Mouse (Mus musculus): ENCODE results near the gene Lmbr1l. TPM values are rescaled to one million over a fixed set of nuclear protein-coding genes. Genes with fewer than 3 reads are reported as not detected.
"Not testable (repeated sequence)": the region's sequence is repeated elsewhere in the genome, so short reads cannot be mapped to it uniquely, and the experiment has no call there.

Gene Lmbr1l
- polyA plus RNA-seq, 1 experiment from 2014 or later, result 13.5 TPM

GRCm38 (mm10) chr15:98933004-98933671, 15.1 kb upstream of the Lmbr1l start:
- ATAC-seq (ENCODE audit: extremely low read depth, insufficient number of reproducible peaks, low FRiP score, low TSS enrichment); H3K9me3 ChIP-seq; H3K27me3 ChIP-seq (replicated peaks): not testable (repeated sequence)
- peaks cover 22% of the 10 kb centered on the region for H3K36me3 ChIP-seq
- peaks cover 36% of the 10 kb centered on the region for H3K4me1 ChIP-seq
- H3K9ac ChIP-seq, result peak overlapping the region; percentile 99
- H3K4me3 ChIP-seq, result peak overlapping the region; percentile 87
- H3K27ac ChIP-seq (replicated peaks), result peak overlapping the region; percentile 100
- H3K4me2 ChIP-seq, result peak overlapping the region; percentile 83
- 7% methylated on average over 8 of the region's 9 CpGs for WGBS

DNA sequence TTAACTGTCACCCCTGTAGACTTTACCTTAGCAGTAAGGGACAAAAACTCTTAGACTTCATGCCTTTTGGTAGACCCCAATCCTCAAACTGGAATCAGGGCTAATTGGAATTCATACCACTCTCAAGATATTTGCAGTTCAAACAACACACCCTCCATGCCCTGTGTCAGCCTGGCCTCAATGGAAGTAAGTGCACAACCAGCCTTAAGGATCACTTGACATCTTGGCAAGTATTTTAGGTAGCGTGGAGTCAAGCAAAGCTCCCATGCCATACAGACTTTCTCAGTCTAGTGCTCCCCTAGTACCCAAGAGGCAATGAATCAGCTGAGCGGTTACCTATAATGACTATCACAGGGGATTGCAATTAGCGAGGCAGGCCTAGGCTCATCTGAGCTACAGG, 13.0 kb upstream of the Lmbr1l start:
- H3K4me3 ChIP-seq, result no peak overlapping the region
- no peaks in the 10 kb centered on the region for H3K27me3 ChIP-seq (replicated peaks)
- H3K36me3 ChIP-seq, result peaks cover 22% of the 10 kb centered on the region
- H3K9me3 ChIP-seq, result no peaks in the 10 kb centered on the region
- H3K4me1 ChIP-seq, result peaks cover 37% of the 10 kb centered on the region
- peak overlapping the region; percentile 4; the same call in 1 of the 2 replicates for H3K27ac ChIP-seq (replicated peaks)
- H3K4me2 ChIP-seq, result peak overlapping the region; percentile 11; the same call in 1 of the 2 replicates
- H3K9ac ChIP-seq, result peak overlapping the region; percentile 61
- 80% methylated on average over 3 of the region's 3 CpGs for WGBS
- no peak for ATAC-seq (ENCODE audit: extremely low read depth, insufficient number of reproducible peaks, low FRiP score, low TSS enrichment)

DNA sequence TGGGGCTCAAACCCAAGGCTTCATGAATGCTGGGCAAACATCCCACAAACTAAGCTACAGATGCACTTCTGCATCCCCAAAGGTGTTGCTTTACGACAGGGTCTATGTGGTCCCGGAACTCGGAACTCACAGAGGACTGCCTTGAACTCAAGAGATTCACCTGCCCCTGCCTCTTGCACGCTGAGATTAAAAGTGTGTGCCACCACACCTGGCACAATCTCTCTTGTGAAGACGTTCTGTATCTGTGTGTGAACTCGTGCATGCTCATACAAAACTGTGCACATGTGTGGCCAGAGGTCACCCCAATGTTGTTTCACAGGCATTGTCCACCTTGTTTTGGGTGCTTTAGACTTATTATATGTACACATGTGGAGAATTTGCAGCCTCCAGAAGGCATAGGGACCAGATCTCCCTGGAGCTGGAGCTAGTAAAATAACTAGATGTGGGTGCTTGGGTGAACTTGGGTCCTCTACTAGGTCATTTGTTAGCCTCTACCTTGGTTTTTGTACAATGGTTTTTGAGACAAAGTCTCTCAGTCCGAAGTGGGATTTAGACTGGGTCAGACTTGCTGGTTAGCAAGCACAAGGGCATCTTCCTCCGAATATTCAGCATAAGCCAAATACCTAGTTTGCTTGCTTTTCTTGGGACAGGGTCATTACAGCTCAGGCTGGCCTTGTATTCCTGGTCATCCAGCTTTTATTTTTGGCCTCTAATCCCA, 12.1 kb upstream of the Lmbr1l start:
- WGBS, result 37% methylated on average over 8 of the region's 8 CpGs
- no peaks in the 10 kb centered on the region for H3K27me3 ChIP-seq (replicated peaks)
- no peak overlapping the region for H3K4me2 ChIP-seq
- peaks cover 22% of the 10 kb centered on the region for H3K36me3 ChIP-seq
- H3K4me1 ChIP-seq, result peaks cover 29% of the 10 kb centered on the region
- no peak overlapping the region for H3K4me3 ChIP-seq
- no peaks in the 10 kb centered on the region for H3K9me3 ChIP-seq
- ATAC-seq (ENCODE audit: extremely low read depth, insufficient number of reproducible peaks, low FRiP score, low TSS enrichment), result no peak
- no peak overlapping the region; the same call in 1 of the 2 replicates for H3K9ac ChIP-seq
- peak overlapping the region; percentile 4; the same call in 1 of the 2 replicates for H3K27ac ChIP-seq (replicated peaks)

DNA sequence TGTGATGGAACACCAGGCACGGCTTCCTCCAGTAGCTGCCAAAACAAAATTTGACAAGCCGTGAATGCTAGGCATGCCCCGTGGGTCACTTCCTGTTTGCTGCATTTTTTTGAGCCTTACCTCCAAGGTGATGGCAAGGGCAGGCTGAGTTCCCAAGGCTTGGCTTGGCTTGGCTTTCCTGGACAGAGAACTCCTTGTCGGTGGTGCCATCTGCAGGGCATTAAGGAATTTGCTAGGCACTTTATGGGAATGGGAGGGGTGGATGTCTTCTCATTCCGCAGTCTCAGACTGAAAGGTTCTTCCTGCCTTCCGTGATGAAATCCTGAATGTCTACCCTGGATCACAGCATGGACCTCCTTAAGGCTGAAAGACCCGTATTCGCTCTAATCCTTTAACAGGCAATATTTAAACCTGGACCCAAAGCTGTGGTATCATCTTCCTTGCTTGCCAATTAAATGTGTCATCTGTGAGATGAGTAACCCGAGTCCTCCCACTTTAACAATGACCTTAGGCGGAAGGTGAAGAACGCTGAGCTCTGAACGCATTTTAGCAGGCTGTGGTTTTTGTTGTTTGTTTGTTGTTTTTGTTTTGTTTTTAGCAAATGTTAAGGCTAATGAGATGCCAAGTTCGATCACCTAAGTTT, 10.7 kb upstream of the Lmbr1l start:
- Histone ChIP-seq H3K27me3 (replicated peaks) (no peaks in the 10 kb centered on the region), H3K4me1 (peaks cover 26% of the 10 kb centered on the region), H3K9ac (0 out of 2 replicates have a peak overlapping the region, but pooled peaks have one; percentile 54), H3K36me3 (peaks cover 22% of the 10 kb centered on the region), H3K27ac (replicated peaks) (peak overlapping the region; percentile 50; the same call in 1 of the 2 replicates), H3K4me3 (no peak overlapping the region), H3K9me3 (no peaks in the 10 kb centered on the region), H3K4me2 (peak overlapping the region; percentile 38)
- no peak for ATAC-seq (ENCODE audit: extremely low read depth, insufficient number of reproducible peaks, low FRiP score, low TSS enrichment)
- WGBS, result 13% methylated on average over 13 of the region's 13 CpGs

GRCm38 (mm10) chr15:98927566-98927965, 9.5 kb upstream of the Lmbr1l start:
- no peaks in the 10 kb centered on the region for H3K9me3 ChIP-seq
- WGBS, result 77% methylated on average over 5 of the region's 5 CpGs
- H3K27me3 ChIP-seq (replicated peaks), result no peaks in the 10 kb centered on the region
- H3K4me2 ChIP-seq, result no peak overlapping the region
- no peak overlapping the region for H3K27ac ChIP-seq (replicated peaks)
- peak overlapping the region; percentile 33; the same call in 1 of the 2 replicates for H3K9ac ChIP-seq
- H3K4me1 ChIP-seq, result peaks cover 21% of the 10 kb centered on the region
- no peak for ATAC-seq (ENCODE audit: extremely low read depth, insufficient number of reproducible peaks, low FRiP score, low TSS enrichment)
- H3K4me3 ChIP-seq, result no peak overlapping the region
- H3K36me3 ChIP-seq, result peaks cover 16% of the 10 kb centered on the region

DNA sequence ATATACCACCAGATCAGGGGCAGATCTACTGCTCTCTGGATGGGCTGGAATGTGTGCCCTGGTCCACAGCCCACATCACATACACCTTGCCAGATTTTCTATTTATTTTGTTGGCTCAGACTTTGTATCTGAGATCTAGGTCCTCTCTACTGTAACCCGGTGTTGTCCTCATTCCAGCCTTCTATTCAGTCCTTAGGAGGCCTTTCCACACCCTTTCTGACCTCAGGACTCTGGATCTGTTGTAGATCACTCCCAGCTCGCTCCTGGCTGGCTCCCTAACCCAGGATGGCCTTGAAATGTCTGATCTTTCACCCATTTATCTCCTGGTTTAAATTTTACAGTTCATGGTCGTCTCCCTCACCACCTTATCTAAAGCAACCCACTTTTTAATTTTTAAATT, 6.7 kb upstream of the Lmbr1l start:
- ATAC-seq (ENCODE audit: extremely low read depth, insufficient number of reproducible peaks, low FRiP score, low TSS enrichment), result no peak
- Histone ChIP-seq H3K4me1 (peaks cover 12% of the 10 kb centered on the region; the same call in 1 of the 2 replicates), H3K9ac (no peak overlapping the region), H3K36me3 (peaks cover 4% of the 10 kb centered on the region; the same call in 1 of the 2 replicates), H3K4me2 (no peak overlapping the region), H3K4me3 (no peak overlapping the region), H3K27ac (replicated peaks) (no peak overlapping the region), H3K27me3 (replicated peaks) (no peaks in the 10 kb centered on the region), H3K9me3 (no peaks in the 10 kb centered on the region)
- 57% methylated on average over 3 of the region's 3 CpGs for WGBS

- H3K27me3 ChIP-seq (replicated peaks), result no peaks in the 10 kb centered on the region
- H3K36me3 ChIP-seq, result peaks cover 4% of the 10 kb centered on the region; the same call in 1 of the 2 replicates
- 72% methylated on average over 2 of the region's 2 CpGs for whole genome bisulfite sequencing
- H3K4me2 ChIP-seq, result no peak overlapping the region
- H3K4me3 ChIP-seq, result no peak overlapping the region
- H3K27ac ChIP-seq (replicated peaks), result no peak overlapping the region
- no peak for ATAC-seq (ENCODE audit: extremely low read depth, insufficient number of reproducible peaks, low FRiP score, low TSS enrichment)
- no peak overlapping the region for H3K9ac ChIP-seq
- H3K9me3 ChIP-seq, result no peaks in the 10 kb centered on the region
- H3K4me1 ChIP-seq, result peaks cover 6% of the 10 kb centered on the region; the same call in 1 of the 2 replicates
Observed at GRCm38 (mm10) chr15:98923031-98923537, 5.1 kb upstream of the Lmbr1l start.

DNA sequence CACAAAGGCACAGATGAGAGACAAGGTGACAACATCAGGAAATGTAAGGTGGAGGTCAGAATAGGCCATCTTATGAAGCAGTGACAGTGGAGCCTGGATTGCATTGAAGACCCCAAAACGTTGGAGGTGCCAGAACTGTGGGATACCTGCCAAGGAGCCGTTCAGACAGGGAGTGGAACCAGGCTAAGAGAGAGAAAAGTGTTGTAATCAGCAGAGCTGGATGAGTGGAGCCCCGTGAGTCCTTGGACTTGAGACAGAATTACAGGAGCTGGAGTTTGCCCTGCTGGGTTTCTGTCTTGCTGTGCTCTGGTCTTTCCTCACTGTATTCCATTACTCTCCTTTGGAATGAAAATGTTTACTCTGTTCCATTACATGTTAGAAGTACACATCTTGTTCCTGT, 4.5 kb upstream of the Lmbr1l start:
- no peak for ATAC-seq (ENCODE audit: extremely low read depth, insufficient number of reproducible peaks, low FRiP score, low TSS enrichment)
- H3K27ac ChIP-seq (replicated peaks), result no peak overlapping the region
- no peak overlapping the region for H3K4me3 ChIP-seq
- peaks cover 5% of the 10 kb centered on the region; the same call in 1 of the 2 replicates for H3K4me1 ChIP-seq
- no peaks in the 10 kb centered on the region for H3K27me3 ChIP-seq (replicated peaks)
- H3K4me2 ChIP-seq, result no peak overlapping the region
- WGBS, result 34% methylated on average over 3 of the region's 3 CpGs
- peaks cover 4% of the 10 kb centered on the region; the same call in 1 of the 2 replicates for H3K36me3 ChIP-seq
- H3K9ac ChIP-seq, result 0 out of 2 replicates have a peak overlapping the region, but pooled peaks have one; percentile 19
- no peaks in the 10 kb centered on the region for H3K9me3 ChIP-seq

DNA sequence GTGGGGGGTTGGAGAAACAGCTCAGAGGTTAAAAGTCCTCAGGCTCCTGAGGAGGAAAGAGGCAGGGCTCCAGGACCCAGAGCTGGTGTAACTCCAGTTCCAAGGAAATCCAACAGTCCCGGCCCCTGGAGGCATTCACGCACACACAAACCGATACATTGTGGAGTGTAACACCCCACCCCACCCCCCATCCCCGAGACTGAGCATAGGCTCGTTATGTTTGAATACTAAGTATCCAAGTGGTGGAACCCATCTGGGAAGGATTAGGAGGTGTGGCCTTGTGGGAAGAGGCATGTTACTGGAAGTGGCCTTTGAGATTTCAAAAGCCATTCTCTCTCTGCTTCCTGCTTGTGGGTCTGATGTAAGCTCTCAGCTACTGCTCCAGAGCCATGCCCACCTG, 3.5 kb upstream of the Lmbr1l start:
- Histone ChIP-seq H3K27me3 (replicated peaks) (no peaks in the 10 kb centered on the region), H3K27ac (replicated peaks) (no peak overlapping the region), H3K4me3 (no peak overlapping the region), H3K36me3 (peaks cover 4% of the 10 kb centered on the region; the same call in 1 of the 2 replicates), H3K9ac (no peak overlapping the region), H3K9me3 (no peaks in the 10 kb centered on the region), H3K4me2 (no peak overlapping the region), H3K4me1 (peaks cover 10% of the 10 kb centered on the region)
- WGBS, result 86% methylated on average over 5 of the region's 5 CpGs
- ATAC-seq (ENCODE audit: extremely low read depth, insufficient number of reproducible peaks, low FRiP score, low TSS enrichment), result no peak

DNA sequence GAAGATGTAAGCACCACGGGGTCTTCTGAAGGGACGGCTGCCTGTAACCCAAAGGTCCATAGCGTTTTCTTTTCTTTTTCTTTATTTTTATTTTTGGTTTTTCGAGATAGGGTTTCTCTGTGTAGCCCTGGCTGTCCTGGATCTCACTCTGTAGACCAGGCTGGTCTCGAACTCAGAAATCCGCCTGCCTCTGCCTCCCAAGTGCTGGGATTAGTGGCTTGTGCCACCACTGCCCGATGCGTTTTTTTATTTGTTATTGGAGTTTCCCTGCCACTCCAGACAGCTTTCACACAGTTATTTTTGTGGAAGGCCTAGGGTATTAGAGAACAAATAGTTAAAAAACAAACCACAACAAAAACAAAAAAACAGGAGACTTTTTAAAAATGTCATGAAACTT, 466 bp upstream of the Lmbr1l start:
- H3K9ac ChIP-seq, result peak overlapping the region; percentile 85
- 22% methylated on average over 8 of the region's 8 CpGs for WGBS
- not testable (repeated sequence) for H3K9me3 ChIP-seq; H3K27me3 ChIP-seq (replicated peaks); ATAC-seq (ENCODE audit: extremely low read depth, insufficient number of reproducible peaks, low FRiP score, low TSS enrichment)
- peaks cover 18% of the 10 kb centered on the region for H3K36me3 ChIP-seq
- peak overlapping the region; percentile 87 for H3K4me3 ChIP-seq
- peak overlapping the region; percentile 67 for H3K27ac ChIP-seq (replicated peaks)
- peak overlapping the region; percentile 88 for H3K4me2 ChIP-seq
- H3K4me1 ChIP-seq, result peaks cover 27% of the 10 kb centered on the region

DNA sequence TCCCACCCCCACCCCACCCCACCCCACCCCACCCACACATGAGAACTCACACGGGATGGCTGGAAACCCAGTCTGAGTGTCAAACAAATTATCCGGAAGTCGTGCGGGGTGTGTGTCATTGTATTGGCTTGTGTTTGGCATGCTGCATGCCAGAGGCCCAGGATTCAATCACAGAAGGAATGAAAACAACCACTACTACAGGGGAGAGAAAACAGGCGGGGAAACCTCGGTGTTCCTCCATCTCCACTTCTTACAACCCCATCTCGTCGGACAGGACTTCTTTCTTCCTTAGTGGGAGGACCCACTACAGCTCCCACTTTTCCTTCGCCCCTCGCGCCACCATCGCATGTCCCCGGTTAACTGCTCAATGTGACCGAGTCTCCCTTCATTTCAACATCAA, 940 bp downstream of the Lmbr1l start:
- Histone ChIP-seq H3K4me2 (peak overlapping the region; percentile 88), H3K9ac (peak overlapping the region; percentile 95), H3K27ac (replicated peaks) (peak overlapping the region; percentile 97), H3K4me3 (peak overlapping the region; percentile 87), H3K27me3 (replicated peaks) (no peaks in the 10 kb centered on the region), H3K9me3 (no peaks in the 10 kb centered on the region), H3K4me1 (peaks cover 27% of the 10 kb centered on the region), H3K36me3 (peaks cover 33% of the 10 kb centered on the region)
- no peak for ATAC-seq (ENCODE audit: extremely low read depth, insufficient number of reproducible peaks, low FRiP score, low TSS enrichment)
- WGBS, result under 1% methylated on average over 14 of the region's 14 CpGs
